Mouse (Mus musculus) cerebral cortex, adult 2 months (tissue): Measurements from ENCODE around the gene Fam193b.

Source experiments
- WGBS: fragments of 180-500 bp; shearing (Covaris S2); methylation state at CpG from one replicate; pipeline ENCODE4 v1.1.7; 2018; 5-methylcytosine and 5-hydroxymethylcytosine counted together

The Fam193b gene

DNA sequence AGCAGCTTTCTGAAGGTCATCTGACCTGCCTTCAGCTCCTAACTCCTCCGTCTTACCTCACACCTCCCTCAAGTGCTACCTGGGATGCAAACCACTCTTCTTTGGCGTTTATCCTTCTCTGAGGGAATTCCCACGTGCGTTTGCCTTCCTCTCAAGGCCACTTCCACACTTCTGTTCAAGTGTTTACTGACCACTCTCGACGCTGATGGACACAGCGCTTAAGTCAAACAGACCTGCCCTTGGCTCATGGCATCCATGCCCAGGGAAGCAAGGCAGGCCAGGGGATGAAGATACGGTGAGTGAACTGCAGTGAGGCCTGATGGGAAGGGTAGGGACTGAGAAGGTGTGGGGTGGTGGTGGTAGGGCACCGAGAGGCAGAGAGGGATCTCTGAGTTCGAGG is 70.3 kb downstream of the Fam193b start:
- 87% methylated on average over 10 of the region's 10 CpGs for WGBS

GRCm38 (mm10) chr13:55498906-55499305 is 72.0 kb downstream of the Fam193b start:
- WGBS = 75% methylated on average over 11 of the region's 11 CpGs

GRCm38 (mm10) chr13:55496661-55497060 is 74.3 kb downstream of the Fam193b start:
- 91% methylated on average over 6 of the region's 6 CpGs for WGBS

DNA sequence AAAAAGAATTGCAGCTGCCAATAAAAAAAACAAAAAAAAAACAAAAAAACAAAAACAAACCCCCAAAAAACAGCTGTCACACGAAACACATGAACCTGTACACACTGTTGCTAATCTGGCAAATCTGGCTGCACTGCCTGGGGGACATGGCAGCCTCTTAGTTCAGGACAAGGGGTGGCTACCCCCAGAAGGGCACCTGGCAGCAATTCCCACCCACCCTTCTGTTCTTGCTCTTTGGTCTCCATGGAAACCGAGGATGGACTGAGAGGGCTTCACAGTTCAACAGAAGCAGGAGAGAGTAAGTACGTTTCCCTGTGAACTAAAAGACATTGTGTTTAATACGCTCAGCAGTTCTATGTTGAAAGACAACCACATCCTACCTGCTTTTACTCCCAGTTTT is 75.2 kb downstream of the Fam193b start:
- 51% methylated on average over 4 of the region's 4 CpGs for WGBS

DNA sequence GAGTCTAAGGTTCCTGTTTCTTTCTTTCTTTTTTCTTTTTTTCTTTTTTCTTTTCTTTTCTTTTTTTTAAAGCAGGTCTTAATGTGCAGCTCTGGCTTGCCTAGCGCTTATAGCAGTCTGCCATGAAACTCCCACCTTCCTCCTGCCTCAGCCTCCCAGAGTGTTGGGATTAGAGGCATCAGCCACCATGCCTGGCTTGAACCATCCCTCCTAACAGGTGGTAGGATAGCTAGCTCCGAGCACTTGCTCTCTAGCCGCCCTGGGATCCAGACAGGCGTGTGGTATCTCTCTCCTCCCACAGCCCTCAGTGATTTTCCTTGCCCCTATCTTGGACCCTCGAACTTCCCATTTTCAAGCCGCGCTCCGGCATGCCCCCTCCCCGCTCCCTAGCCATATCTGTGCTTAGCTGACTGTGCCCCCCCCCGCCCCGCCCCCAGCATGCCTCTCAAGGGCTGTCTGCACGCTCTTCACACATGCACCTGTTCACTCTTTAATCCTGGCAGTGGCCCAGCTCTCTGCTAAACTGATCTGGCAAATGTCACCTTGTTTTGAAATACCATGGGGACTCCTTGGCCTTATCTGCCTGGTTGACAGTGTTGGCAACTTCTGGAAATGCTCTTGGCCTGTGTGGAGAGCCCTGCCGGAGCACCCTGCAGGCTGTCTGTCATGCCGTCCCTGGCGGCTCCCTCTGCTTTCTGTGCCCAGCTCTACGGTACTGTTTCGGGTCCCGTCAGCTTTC is 75.9 kb downstream of the Fam193b start:
- WGBS = 33% methylated on average over 18 of the region's 18 CpGs

- 51% methylated on average over 2 of the region's 2 CpGs for WGBS
These were observed 76.7 kb downstream of the Fam193b start for GRCm38 (mm10) chr13:55494257-55494656.
